Mouse (Mus musculus) myocyte (in vitro differentiated cells): ENCODE data around the gene Slc39a11. TPM values are rescaled to one million over a fixed set of nuclear protein-coding genes. Genes with fewer than 3 reads are reported as not detected.
A peak's percentile ranks its signal among the peaks of the same experiment; 100 is the strongest.

Experiments used
- H3K27me3 ChIP-seq: one replicate; pipeline ENCODE4 v1.6.1; 2011; ENCODE audit not compliant: control insufficient read depth, insufficient read depth, insufficient read length
- H3K36me3 ChIP-seq: one replicate; pipeline ENCODE4 v1.6.1; 2011; ENCODE audit not compliant: control insufficient read depth, insufficient read depth
- H3K4me2 ChIP-seq: one replicate; pipeline ENCODE4 v1.6.1; 2011; ENCODE audit warnings: low read depth, control low read depth
- H3K4me3 ChIP-seq: one replicate; pipeline ENCODE4 v1.5.1; 2011; ENCODE audit warnings: mild to moderate bottlenecking, control low read depth, moderate library complexity
- H3K79me2 ChIP-seq: one replicate; pipeline ENCODE4 v1.6.1; 2011; ENCODE audit not compliant: control insufficient read depth, insufficient read depth
- H3ac ChIP-seq: one replicate; pipeline ENCODE4 v1.6.1; 2011; ENCODE audit not compliant: control insufficient read depth, insufficient read length
- CEBPB ChIP-seq: IDR thresholded peaks from 2 replicates; pipeline ENCODE4 v1.6.1; 2011; ENCODE audit warnings: mild to moderate bottlenecking, moderate library complexity; ENCODE audit not compliant: poor library complexity, insufficient read depth, severe bottlenecking
- E2F4 ChIP-seq: IDR thresholded peaks from one replicate; pipeline ENCODE4 v1.6.1; 2011; ENCODE audit warnings: mild to moderate bottlenecking, control low read depth, moderate library complexity; ENCODE audit not compliant: insufficient read depth
- MAX ChIP-seq: IDR thresholded peaks from one replicate; pipeline ENCODE4 v1.6.1; 2011; ENCODE audit warnings: low read depth, mild to moderate bottlenecking, control low read depth
- MYOD1 ChIP-seq, 3 experiments: IDR thresholded peaks; one replicate each; pipeline ENCODE4 v1.6.1; 2011; ENCODE audit warnings: control low read depth in 2 of 3, low read depth in 2 of 3, mild to moderate bottlenecking in 2 of 3, moderate library complexity in 1 of 3; ENCODE audit not compliant: insufficient read length in 2 of 3, control insufficient read depth in 1 of 3
- MYOG ChIP-seq, 3 experiments: IDR thresholded peaks; one replicate each; pipeline ENCODE4 v1.6.1; 2011; ENCODE audit warnings: control low read depth in 2 of 3, low read depth in 2 of 3, mild to moderate bottlenecking in 2 of 3; ENCODE audit not compliant: insufficient read length in 2 of 3, control insufficient read depth in 1 of 3, insufficient read depth in 1 of 3
- POLR2A ChIP-seq: IDR thresholded peaks from one replicate; pipeline ENCODE4 v1.6.1; 2011; ENCODE audit warnings: low read depth, mild to moderate bottlenecking, control low read depth, moderate library complexity; ENCODE audit not compliant: insufficient read length
- POLR2AphosphoS2 ChIP-seq: IDR thresholded peaks from one replicate; pipeline ENCODE4 v1.6.1; 2011; ENCODE audit warnings: low read depth, control low read depth; ENCODE audit not compliant: insufficient read length
- REST ChIP-seq: IDR thresholded peaks from one replicate; pipeline ENCODE4 v1.6.1; 2011; ENCODE audit warnings: mild to moderate bottlenecking, control low read depth, moderate library complexity; ENCODE audit not compliant: insufficient read depth, insufficient read length
- SRF ChIP-seq: IDR thresholded peaks from one replicate; pipeline ENCODE4 v1.6.1; 2011; ENCODE audit warnings: low read depth; ENCODE audit not compliant: control insufficient read depth, insufficient read length
- TCF12 ChIP-seq: IDR thresholded peaks from one replicate; pipeline ENCODE4 v1.6.1; 2011; ENCODE audit warnings: mild to moderate bottlenecking, control low read depth; ENCODE audit not compliant: poor library complexity, insufficient read depth, severe bottlenecking
- TCF3 ChIP-seq: IDR thresholded peaks from one replicate; pipeline ENCODE4 v1.6.1; 2011; ENCODE audit warnings: low read depth, control low read depth; ENCODE audit not compliant: insufficient read length
- USF1 ChIP-seq: IDR thresholded peaks from one replicate; pipeline ENCODE4 v1.6.1; 2011; ENCODE audit warnings: low read depth, mild to moderate bottlenecking, control low read depth, moderate library complexity
- polyA plus RNA-seq: library from polyadenylated mRNA; unstranded; fragments of >200 nt; fragmentation: generic; extraction: Trizol; gene quantifications from one replicate; pipeline ENCODE4 v1.2.1, GENCODE M21; 2012; ENCODE audit warnings: missing spikeins

The Slc39a11 gene
- polyA plus RNA-seq, 1 experiment: 15.7 TPM

DNA sequence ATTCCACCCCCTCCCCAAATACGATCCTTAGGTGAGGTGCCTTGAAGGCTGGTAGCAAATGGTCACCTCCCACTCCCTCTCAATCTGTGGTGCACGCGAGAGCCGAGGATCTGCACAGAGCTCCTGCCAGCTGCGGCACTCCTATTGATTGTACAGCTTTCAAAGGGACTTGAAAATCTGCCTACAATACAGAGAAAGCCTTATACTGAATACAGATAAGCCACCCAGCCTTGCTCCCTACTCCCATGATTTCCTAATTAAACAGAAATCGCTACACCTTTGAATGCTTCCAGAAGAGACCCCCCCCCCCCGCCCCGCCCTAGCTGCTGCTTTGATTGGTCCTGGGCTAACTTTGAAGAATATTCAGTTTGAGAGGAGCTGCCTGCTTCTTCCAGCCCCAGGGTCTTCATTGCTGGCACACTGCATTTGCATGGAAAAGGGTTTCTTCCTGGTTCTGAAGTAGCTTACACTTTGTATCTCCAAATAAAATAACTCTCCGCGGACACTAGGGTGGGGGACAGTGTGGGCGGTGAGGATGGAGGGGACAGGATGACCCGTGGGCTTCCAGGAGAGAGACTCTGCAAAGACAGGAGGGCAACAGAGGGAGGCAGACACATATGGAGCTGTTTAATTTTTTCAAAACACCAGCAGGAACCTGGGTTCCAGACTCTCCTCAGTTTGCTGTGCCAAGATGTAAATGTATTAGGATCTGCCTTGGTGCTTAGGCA, 48.1 kb downstream of the Slc39a11 start:
- no peaks in the 10 kb centered on the region for H3K36me3 ChIP-seq
- H3K79me2 ChIP-seq: no peaks in the 10 kb centered on the region
- no peak overlapping the region for H3ac ChIP-seq
- no peak overlapping the region for H3K4me3 ChIP-seq
- TF ChIP-seq SRF (no peak), MAX (no peak), POLR2A (no peak), MYOD1 (IDR thresholded peaks at IDR 0.05; ENCODE audit: control insufficient read depth in 1 of 3, insufficient read length in 2 of 3, low read depth in 2 of 3) (no peak), CEBPB (no peak), E2F4 (no peak), TCF3 (no peak), REST (no peak), USF1 (no peak), TCF12 (no peak), POLR2AphosphoS2 (no peak), MYOG (IDR thresholded peaks at IDR 0.05; ENCODE audit: control insufficient read depth in 1 of 3, insufficient read depth in 1 of 3, insufficient read length in 2 of 3, low read depth in 2 of 3) (no peak)
- H3K27me3 ChIP-seq: no peaks in the 10 kb centered on the region
- no peak overlapping the region for H3K4me2 ChIP-seq

DNA sequence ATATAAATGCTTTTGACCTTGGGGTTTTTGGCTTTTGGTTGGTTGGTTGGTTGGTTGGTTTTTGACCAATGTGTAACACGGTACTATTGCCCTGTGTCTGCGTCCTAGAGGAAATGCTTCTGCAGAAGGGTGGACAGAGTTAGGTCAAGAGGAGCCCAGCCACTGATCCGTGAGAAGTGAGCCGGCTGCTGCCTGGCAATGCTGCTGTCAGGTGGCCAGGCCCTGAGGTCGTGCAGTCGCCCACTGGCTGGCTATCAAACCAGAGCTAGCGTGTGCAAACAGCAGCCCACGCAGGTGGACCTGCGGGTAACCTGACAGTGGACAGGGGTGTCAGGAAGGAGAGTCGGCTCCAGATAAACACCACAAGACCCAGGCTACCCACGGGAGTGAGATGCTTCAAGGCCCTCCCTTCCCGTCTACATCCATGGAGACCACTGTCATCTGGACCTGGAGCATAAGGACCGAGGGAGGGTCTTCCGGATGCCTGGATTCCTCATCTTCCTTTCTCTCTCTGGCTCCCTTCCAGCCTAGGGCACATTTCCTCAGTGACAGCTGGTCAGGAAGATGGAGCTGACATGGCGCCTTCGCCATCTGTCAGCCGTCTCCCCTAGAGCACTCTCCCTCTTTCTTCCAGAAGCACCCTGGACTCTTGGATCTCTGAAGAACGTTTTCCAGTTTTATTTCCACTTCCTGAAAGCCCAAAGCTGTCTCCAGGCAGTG, 49.2 kb downstream of the Slc39a11 start:
- H3ac ChIP-seq: no peak overlapping the region
- no peaks in the 10 kb centered on the region for H3K36me3 ChIP-seq
- no peak overlapping the region for H3K4me3 ChIP-seq
- no peaks in the 10 kb centered on the region for H3K79me2 ChIP-seq
- H3K27me3 ChIP-seq: no peaks in the 10 kb centered on the region
- no peak for TF ChIP-seq TCF3
- TF ChIP-seq MYOD1 (IDR thresholded peaks at IDR 0.05; ENCODE audit: control insufficient read depth in 1 of 3, insufficient read length in 2 of 3, low read depth in 2 of 3): peak in 1 of 3 experiments; percentile 58
- no peak overlapping the region for H3K4me2 ChIP-seq

DNA sequence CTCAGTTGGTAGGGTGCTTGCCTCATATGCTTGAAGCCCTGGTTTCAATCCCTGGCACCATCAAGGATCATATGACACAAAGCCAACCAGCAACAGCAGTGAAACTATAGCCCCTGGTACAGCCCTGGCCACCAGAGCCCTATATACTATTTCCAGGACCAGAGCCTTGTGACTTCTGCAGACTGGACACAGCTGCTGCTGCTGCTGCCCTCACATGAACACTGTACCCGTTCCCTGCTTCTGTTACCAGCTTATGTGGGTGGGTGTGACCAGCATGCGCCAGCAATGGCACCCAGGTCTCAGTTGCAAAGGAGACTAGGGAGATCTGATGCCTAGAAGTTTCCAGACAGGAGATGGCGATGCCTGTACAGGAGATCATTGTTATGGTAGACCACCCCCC, 52.2 kb downstream of the Slc39a11 start:
- H3K4me3 ChIP-seq: no peak overlapping the region
- TF ChIP-seq TCF3: no peak
- peak; percentile 9 to 69 (median 18) for TF ChIP-seq MYOD1 (IDR thresholded peaks at IDR 0.05; ENCODE audit: control insufficient read depth in 1 of 3, insufficient read length in 2 of 3, low read depth in 2 of 3)
- TF ChIP-seq TCF12: no peak
- peak in 2 of 3 experiments; percentile 50 to 51 for TF ChIP-seq MYOG (IDR thresholded peaks at IDR 0.05; ENCODE audit: control insufficient read depth in 1 of 3, insufficient read depth in 1 of 3, insufficient read length in 2 of 3, low read depth in 2 of 3)
- no peaks in the 10 kb centered on the region for H3K27me3 ChIP-seq

DNA sequence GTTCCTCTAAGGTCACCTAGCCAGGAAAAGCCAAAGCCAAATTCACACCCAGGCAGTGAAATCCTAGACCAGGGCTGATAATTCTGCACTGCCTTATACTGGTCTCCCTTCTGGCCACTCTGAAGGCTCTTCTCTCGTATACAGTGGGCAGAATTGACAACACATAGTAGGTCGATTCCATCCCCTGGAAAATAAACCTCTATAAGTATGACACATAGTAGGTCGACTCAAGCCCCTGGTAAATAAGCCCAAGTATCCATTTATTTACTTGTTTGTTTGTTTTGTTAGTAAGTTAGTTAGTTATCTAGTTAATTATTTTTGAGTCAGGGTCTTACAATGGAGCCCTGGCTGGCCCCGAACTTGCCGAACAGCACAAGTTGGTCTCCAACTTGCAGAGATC, 54.7 kb downstream of the Slc39a11 start:
- H3K36me3 ChIP-seq: no peaks in the 10 kb centered on the region
- H3K4me3 ChIP-seq: no peak overlapping the region
- no peaks in the 10 kb centered on the region for H3K79me2 ChIP-seq
- no peak overlapping the region for H3K4me2 ChIP-seq
- H3ac ChIP-seq: no peak overlapping the region
- H3K27me3 ChIP-seq: no peaks in the 10 kb centered on the region
- no peak for TF ChIP-seq CEBPB
- no peak for TF ChIP-seq USF1
- TF ChIP-seq E2F4: no peak
- TF ChIP-seq MYOG (IDR thresholded peaks at IDR 0.05; ENCODE audit: control insufficient read depth in 1 of 3, insufficient read depth in 1 of 3, insufficient read length in 2 of 3, low read depth in 2 of 3): no peak
- TF ChIP-seq MAX: no peak
- TF ChIP-seq REST: no peak
- no peak for TF ChIP-seq MYOD1 (IDR thresholded peaks at IDR 0.05; ENCODE audit: control insufficient read depth in 1 of 3, insufficient read length in 2 of 3, low read depth in 2 of 3)
- TF ChIP-seq TCF12: no peak
- TF ChIP-seq TCF3: no peak
- no peak for TF ChIP-seq POLR2A
- TF ChIP-seq POLR2AphosphoS2: no peak
- TF ChIP-seq SRF: no peak

More for the DNA sequence above, 52.2 kb downstream of the Slc39a11 start:
- Histone ChIP-seq H3K36me3 (no peaks in the 10 kb centered on the region), H3K79me2 (no peaks in the 10 kb centered on the region), H3ac (no peak overlapping the region), H3K4me2 (no peak overlapping the region)

DNA sequence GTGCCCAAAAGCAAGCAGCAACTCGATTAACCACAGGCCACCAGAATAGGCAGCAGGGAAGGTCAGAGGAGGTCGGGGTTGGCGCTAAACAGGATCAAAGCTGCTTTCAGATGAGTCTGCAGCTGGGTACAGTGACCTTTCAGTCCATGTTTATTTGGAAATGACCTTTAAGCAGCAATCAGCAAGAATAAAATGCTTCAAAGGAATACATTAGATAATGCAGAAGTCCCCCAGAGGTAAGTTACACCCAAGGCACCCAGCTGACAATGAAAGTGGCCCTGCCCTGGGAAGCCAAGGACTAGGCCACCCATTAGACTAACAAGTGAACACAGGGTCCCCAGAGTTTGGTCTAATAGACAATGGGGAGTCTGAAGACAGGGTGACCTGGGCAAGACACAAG, 60.9 kb downstream of the Slc39a11 start:
- H3ac ChIP-seq: no peak overlapping the region
- H3K79me2 ChIP-seq: no peaks in the 10 kb centered on the region
- H3K36me3 ChIP-seq: no peaks in the 10 kb centered on the region
- H3K4me3 ChIP-seq: no peak overlapping the region
- no peak for TF ChIP-seq USF1
- TF ChIP-seq CEBPB: no peak
- no peak for TF ChIP-seq TCF3
- no peak for TF ChIP-seq E2F4
- TF ChIP-seq POLR2AphosphoS2: no peak
- no peak for TF ChIP-seq POLR2A
- no peak for TF ChIP-seq MAX
- no peaks in the 10 kb centered on the region for H3K27me3 ChIP-seq
- H3K4me2 ChIP-seq: no peak overlapping the region
